Mouse (Mus musculus) forebrain, embryonic 16.5 days (tissue): ENCODE measurements at regions not wholly inside any gene's neighbourhood (a gene's known extent, or its start where the extent isn't known, plus 50 kb on each side); places are given as distances from the start of the nearest gene placed in this dataset. TPM values are rescaled to one million over a fixed set of nuclear protein-coding genes. Genes with fewer than 3 reads are reported as not detected.

Source experiments
- ATAC-seq: fragments of 200-750 bp; cut with Nextera tagmentation; 2 replicates; pipeline ENCODE4 v1.8.0; 2017; ENCODE audit warnings: mild to moderate bottlenecking, moderate library complexity
- H3K27ac ChIP-seq: fragments of 300-500 bp; sonication (generic); 2 replicates; pipeline ENCODE4 v1.5.1; 2014; ENCODE audit warnings: low read length, control low read depth
- H3K27me3 ChIP-seq: fragments of 300-500 bp; sonication (generic); replicated peaks from 2 replicates; pipeline ENCODE4 v1.6.1; 2014; ENCODE audit warnings: low read length; ENCODE audit not compliant: control insufficient read depth, insufficient read depth
- H3K36me3 ChIP-seq: fragments of 300-500 bp; sonication (generic); 2 replicates; pipeline ENCODE4 v1.6.1; 2014; ENCODE audit not compliant: control insufficient read depth, insufficient read depth
- H3K4me1 ChIP-seq: fragments of 300-500 bp; sonication (generic); replicated peaks from 2 replicates; pipeline ENCODE4 v1.6.1; 2014; ENCODE audit warnings: low read length; ENCODE audit not compliant: control insufficient read depth, insufficient read depth
- H3K4me2 ChIP-seq: fragments of 300-500 bp; sonication (generic); 2 replicates; pipeline ENCODE4 v1.6.1; 2014; ENCODE audit warnings: mild to moderate bottlenecking, low read length, control low read depth
- H3K4me3 ChIP-seq: fragments of 300-500 bp; sonication (generic); replicated peaks from 2 replicates; pipeline ENCODE4 v1.5.1; 2014; ENCODE audit warnings: mild to moderate bottlenecking, low read length, control low read depth
- H3K9ac ChIP-seq: fragments of 300-500 bp; sonication (generic); replicated peaks from 2 replicates; pipeline ENCODE4 v1.6.1; 2014; ENCODE audit warnings: low read depth, low read length, control low read depth
- H3K9me3 ChIP-seq: fragments of 300-500 bp; sonication (generic); 2 replicates; pipeline ENCODE4 v1.6.1; 2016; ENCODE audit warnings: low read length; ENCODE audit not compliant: control insufficient read depth
- WGBS: fragments of 180-500 bp; shearing (Covaris S2); extraction: QIAGEN DNeasy Blood & Tissue Kit; methylation state at CpG from one replicate; pipeline ENCODE4 v1.1.7; 2014; 5-methylcytosine and 5-hydroxymethylcytosine counted together
- microRNA-seq: library from miRNA; unstranded; fragments of <30 nt; microRNA quantifications from one replicate; pipeline ENCODE4, GENCODE M21; 2017

DNA sequence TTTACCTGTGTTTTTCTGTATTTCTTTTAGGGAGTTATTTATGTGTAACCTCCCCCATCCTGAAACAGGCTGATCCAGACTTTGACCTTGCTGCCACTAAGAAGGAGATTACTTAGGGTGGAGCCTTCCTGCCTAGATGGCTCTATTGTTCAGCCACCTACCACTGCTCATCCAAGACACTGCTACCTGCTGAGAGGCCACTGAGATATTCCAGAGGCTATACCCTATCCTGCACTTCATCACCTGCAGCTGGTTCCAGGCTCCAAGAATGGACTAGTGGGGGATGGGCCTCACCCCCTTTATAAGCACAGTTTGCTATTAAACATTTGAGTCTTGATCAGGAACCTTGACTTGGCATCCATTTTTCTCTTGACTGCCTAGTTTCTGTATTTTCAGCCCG, 1433.2 kb upstream of the Cdh6 start:
- WGBS: 81% methylated on average over 1 of the region's 1 CpGs
- Histone ChIP-seq H3K27ac (no peak overlapping the region), H3K9ac (no peak overlapping the region), H3K36me3 (no peaks in the 10 kb centered on the region), H3K27me3 (no peaks in the 10 kb centered on the region), H3K4me1 (no peaks in the 10 kb centered on the region), H3K4me2 (no peak overlapping the region), H3K4me3 (no peak overlapping the region), H3K9me3 (no peaks in the 10 kb centered on the region)
- ATAC-seq: no peak

Small RNA genes lying in the stretch of these regions (microRNA-seq; reads per million reads assigned to microRNA genes)
- not detected for gene Gm24080
